Mouse (Mus musculus) hindbrain, embryonic 15.5 days (tissue): ENCODE results near the gene Rictor. TPM values are rescaled to one million over a fixed set of nuclear protein-coding genes. Genes with fewer than 3 reads are reported as not detected.

Source experiments
- ATAC-seq: fragments of 200-750 bp; cut with Nextera tagmentation; 2 replicates; pipeline ENCODE4 v1.8.0; 2017; ENCODE audit warnings: low read depth, moderate number of reproducible peaks, moderate TSS enrichment; ENCODE audit not compliant: low FRiP score
- H3K27ac ChIP-seq: fragments of 300-500 bp; sonication (generic); replicated peaks from 2 replicates; pipeline ENCODE4 v1.5.1; 2015; ENCODE audit warnings: mild to moderate bottlenecking, inconsistent platforms
- H3K27me3 ChIP-seq: fragments of 300-500 bp; sonication (generic); 2 replicates; pipeline ENCODE4 v1.6.1; 2015; ENCODE audit warnings: control low read depth, inconsistent platforms
- H3K36me3 ChIP-seq: fragments of 300-500 bp; sonication (generic); 2 replicates; pipeline ENCODE4 v1.6.1; 2015; ENCODE audit warnings: control low read depth, inconsistent platforms
- H3K4me1 ChIP-seq: fragments of 300-500 bp; sonication (generic); replicated peaks from 2 replicates; pipeline ENCODE4 v1.6.1; 2015; ENCODE audit warnings: control low read depth, inconsistent platforms
- H3K4me2 ChIP-seq: fragments of 300-500 bp; sonication (generic); 2 replicates; pipeline ENCODE4 v1.6.1; 2015; ENCODE audit warnings: moderate library complexity, mild to moderate bottlenecking, inconsistent platforms
- H3K4me3 ChIP-seq: fragments of 300-500 bp; sonication (generic); 2 replicates; pipeline ENCODE4 v1.5.1; 2015; ENCODE audit warnings: mild to moderate bottlenecking, inconsistent platforms
- H3K9ac ChIP-seq: fragments of 300-500 bp; sonication (generic); 2 replicates; pipeline ENCODE4 v1.6.1; 2015; ENCODE audit warnings: inconsistent platforms
- H3K9me3 ChIP-seq: fragments of 300-500 bp; sonication (generic); 2 replicates; pipeline ENCODE4 v1.6.1; 2016; ENCODE audit warnings: control low read depth, inconsistent platforms
- WGBS: fragments of 180-500 bp; shearing (Covaris S2); methylation state at CpG from one replicate; pipeline ENCODE4 v1.1.7; 2015; 5-methylcytosine and 5-hydroxymethylcytosine counted together
- polyA plus RNA-seq: library from polyadenylated mRNA; unstranded; fragments of >200 nt; fragmentation: Nextera tagmentation; extraction: Ambion mirVana; gene quantifications from 2 replicates; pipeline ENCODE4 v1.2.1, GENCODE M21; 2015

Rictor gene
- polyA plus RNA-seq, 1 experiment from 2014 or later = 47.2 TPM

DNA sequence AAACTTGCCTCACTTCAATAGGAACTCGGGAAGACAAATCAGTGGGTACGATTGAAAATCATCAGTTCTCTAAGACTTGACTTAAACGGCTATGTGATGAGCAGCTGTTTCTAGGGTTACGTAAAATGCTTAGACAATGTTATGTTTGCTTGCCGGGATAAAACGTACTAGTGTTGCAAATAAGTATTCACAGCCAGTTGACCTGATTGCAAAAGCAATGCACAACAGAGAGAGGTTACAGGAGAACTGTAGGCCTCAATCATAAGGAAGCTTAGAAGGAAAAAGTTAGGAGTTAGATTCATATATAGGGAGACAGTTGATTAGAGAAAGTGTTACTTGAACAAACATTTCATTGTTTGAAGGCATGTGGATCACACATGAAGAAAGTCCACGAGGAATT, 2.2 kb downstream of the Rictor start:
- H3K27ac ChIP-seq = no peak overlapping the region
- peaks cover 3% of the 10 kb centered on the region; the same call in 1 of the 2 replicates for H3K27me3 ChIP-seq
- ATAC-seq = no peak
- H3K4me2 ChIP-seq = peak overlapping the region; percentile 94
- H3K4me3 ChIP-seq = peak overlapping the region; percentile 90; the same call in 1 of the 2 replicates
- H3K9me3 ChIP-seq = no peaks in the 10 kb centered on the region
- H3K9ac ChIP-seq = 0 out of 2 replicates have a peak overlapping the region, but pooled peaks have one; percentile 10
- WGBS = 71% methylated on average over 7 of the region's 7 CpGs
- peaks cover 29% of the 10 kb centered on the region for H3K4me1 ChIP-seq
- H3K36me3 ChIP-seq = no peaks in the 10 kb centered on the region

DNA sequence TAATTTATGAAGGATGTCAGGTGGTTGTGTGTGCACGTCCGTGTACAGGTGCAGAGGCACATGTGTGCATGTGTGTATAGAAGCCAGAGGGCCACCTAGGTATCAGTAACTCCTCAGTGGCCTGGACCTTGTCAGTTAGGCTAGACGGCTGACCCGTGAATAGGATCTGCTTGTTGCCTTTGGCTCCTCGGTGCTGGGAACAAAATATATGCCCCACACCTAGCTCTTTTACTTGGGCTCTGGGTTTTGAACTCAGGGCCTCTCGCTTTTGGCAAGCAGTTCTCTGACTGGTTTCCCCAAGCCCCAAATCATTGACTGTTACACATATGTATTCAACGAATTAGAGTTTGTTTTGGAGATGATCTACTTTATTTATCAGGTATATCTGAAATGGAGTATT, 3.0 kb downstream of the Rictor start:
- H3K4me3 ChIP-seq = no peak overlapping the region
- ATAC-seq = no peak
- no peak overlapping the region for H3K9ac ChIP-seq
- H3K27ac ChIP-seq = no peak overlapping the region
- no peaks in the 10 kb centered on the region for H3K9me3 ChIP-seq
- WGBS = 87% methylated on average over 7 of the region's 7 CpGs
- 0 out of 2 replicates have a peak overlapping the region, but pooled peaks have one; percentile 6 for H3K4me2 ChIP-seq
- peaks cover 29% of the 10 kb centered on the region for H3K4me1 ChIP-seq
- peaks cover 3% of the 10 kb centered on the region; the same call in 1 of the 2 replicates for H3K27me3 ChIP-seq
- no peaks in the 10 kb centered on the region for H3K36me3 ChIP-seq

DNA sequence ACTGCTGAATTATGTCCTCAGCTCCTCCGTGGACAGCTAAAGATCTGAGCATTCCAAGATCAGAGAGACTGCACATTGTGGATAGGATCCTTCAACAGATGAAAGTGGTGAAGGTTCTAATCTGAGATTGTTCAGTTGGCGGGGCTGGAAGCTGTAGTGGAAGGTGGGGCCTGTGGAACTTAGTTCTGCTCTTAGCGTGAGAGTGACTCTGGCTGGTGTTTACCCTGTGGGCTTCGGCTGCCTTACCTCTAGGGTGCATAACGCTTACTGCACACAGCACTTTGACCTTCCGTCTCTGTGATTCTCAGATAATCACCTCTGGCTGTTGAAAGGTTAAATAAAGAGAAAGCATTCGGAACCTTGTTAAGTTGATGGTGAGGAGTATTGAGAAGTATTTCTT, 6.6 kb downstream of the Rictor start:
- H3K27ac ChIP-seq = no peak overlapping the region
- H3K9me3 ChIP-seq = no peaks in the 10 kb centered on the region
- no peak overlapping the region for H3K4me2 ChIP-seq
- no peak overlapping the region for H3K9ac ChIP-seq
- WGBS = 77% methylated on average over 7 of the region's 7 CpGs
- H3K4me1 ChIP-seq = peaks cover 31% of the 10 kb centered on the region
- no peak for ATAC-seq
- 0 out of 2 replicates have a peak, but pooled peaks cover 4% of the 10 kb centered on the region for H3K36me3 ChIP-seq
- no peaks in the 10 kb centered on the region for H3K27me3 ChIP-seq
- H3K4me3 ChIP-seq = no peak overlapping the region

DNA sequence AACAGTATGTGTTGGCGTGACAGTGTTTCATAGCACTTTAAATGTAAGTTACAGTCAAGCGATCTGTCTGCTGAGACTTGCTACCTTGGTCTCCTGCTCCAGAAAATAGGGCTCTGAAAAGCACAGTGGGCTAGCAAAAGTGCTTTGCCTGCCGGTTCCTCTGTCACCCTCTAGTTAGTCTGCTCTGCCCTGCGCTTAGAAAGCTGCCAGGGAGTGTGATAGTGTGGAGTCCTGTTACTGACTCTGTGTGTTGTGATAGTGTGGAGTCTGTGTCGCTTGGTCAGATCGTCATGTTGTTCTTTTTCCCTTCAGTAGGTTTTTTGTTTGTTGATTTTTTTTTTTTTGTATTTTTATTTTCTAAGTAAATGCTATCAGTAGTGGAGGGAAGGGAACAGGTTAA, 7.1 kb downstream of the Rictor start:
- Histone ChIP-seq H3K27ac (no peak overlapping the region), H3K27me3 (no peaks in the 10 kb centered on the region), H3K36me3 (0 out of 2 replicates have a peak, but pooled peaks cover 5% of the 10 kb centered on the region), H3K9me3 (no peaks in the 10 kb centered on the region), H3K4me2 (no peak overlapping the region), H3K9ac (no peak overlapping the region), H3K4me1 (peaks cover 27% of the 10 kb centered on the region), H3K4me3 (no peak overlapping the region)
- ATAC-seq = no peak
- WGBS = 79% methylated on average over 6 of the region's 6 CpGs

DNA sequence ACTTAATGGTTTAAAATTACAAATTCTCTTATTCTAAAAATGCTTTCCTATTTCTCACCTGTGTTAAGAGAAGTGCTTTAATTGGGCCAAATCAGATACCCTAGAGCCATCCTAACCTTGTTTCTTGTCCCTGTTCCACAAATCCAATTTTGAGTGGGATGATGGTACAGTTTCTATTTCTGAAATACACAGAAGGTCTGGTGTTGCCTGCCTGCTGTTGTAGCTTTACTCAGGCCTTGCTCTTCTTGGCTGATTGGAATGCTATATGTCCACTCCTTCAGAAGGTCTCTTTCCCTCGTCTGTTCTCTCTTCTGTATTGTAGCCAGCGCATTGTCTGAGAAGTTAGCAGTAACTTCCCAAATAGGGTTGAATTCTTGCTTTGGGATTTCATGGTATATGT, 13.2 kb downstream of the Rictor start:
- Histone ChIP-seq H3K27me3 (no peaks in the 10 kb centered on the region), H3K4me2 (no peak overlapping the region), H3K27ac (no peak overlapping the region), H3K9ac (no peak overlapping the region), H3K9me3 (no peaks in the 10 kb centered on the region), H3K4me1 (peaks cover 14% of the 10 kb centered on the region; the same call in 1 of the 2 replicates), H3K36me3 (0 out of 2 replicates have a peak, but pooled peaks cover 5% of the 10 kb centered on the region), H3K4me3 (no peak overlapping the region)
- 92% methylated on average over 2 of the region's 2 CpGs for WGBS
- ATAC-seq = no peak

DNA sequence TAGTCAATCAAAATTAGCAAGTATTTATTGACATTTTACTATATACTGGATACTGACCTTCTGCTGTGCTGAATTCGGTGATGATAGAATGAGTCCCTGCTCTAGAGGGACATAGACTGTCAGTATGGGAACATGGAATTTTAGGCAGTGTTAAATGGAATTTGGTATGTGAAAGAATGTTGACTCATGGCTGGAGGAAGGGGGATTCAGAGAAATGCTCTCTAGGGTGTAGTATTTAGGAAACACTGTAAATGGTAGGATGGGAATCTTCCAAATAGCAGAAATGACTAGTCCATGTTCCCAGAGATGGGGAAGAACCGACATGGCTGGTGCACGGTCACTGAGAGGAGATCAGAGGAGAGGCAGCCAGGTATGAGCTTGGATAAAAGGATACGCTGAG, 13.6 kb downstream of the Rictor start:
- 87% methylated on average over 4 of the region's 4 CpGs for WGBS
- no peak for ATAC-seq
- Histone ChIP-seq H3K27me3 (no peaks in the 10 kb centered on the region), H3K9me3 (no peaks in the 10 kb centered on the region), H3K4me2 (no peak overlapping the region), H3K27ac (no peak overlapping the region), H3K36me3 (0 out of 2 replicates have a peak, but pooled peaks cover 5% of the 10 kb centered on the region), H3K9ac (no peak overlapping the region), H3K4me1 (peaks cover 14% of the 10 kb centered on the region; the same call in 1 of the 2 replicates), H3K4me3 (no peak overlapping the region)

DNA sequence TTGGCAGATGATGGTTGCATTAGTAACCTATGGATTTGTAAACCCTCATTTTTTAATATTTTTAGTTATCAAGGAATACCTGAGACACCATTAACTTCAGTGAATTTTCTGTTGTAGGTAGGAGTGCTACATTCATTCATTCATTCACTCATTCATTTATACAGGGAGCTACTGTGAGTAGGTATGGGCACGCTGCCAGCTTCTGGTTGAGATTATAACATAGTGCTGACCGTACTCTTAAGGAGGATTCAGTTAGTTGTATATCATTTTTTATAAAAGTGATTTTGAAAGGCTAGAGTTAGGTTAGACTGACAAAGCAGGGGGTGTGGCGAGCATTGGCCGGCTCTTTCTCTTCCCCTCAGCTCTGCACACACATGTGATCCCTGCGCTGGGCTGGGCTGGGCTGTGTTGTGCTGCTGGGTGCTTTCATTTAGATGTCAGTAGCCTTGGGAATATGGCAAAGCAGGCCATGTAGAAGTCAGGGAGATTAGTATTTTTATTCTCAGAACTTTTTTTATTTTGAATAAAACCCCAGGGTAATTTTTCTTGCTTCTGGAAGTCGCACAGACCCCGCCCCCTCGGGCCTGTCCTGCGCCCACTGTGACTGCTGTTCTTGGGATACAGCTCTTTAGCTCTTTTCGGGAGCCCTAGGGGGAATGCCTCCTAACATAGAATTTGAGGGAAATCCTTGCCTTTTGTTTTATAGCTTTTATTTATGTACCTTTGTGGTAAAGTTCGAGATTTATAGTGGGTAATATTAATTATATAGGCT, 14.4 kb downstream of the Rictor start:
- peaks cover 9% of the 10 kb centered on the region; the same call in 1 of the 2 replicates for H3K4me1 ChIP-seq
- WGBS = 91% methylated on average over 11 of the region's 11 CpGs
- no peaks in the 10 kb centered on the region for H3K27me3 ChIP-seq
- no peak overlapping the region for H3K4me2 ChIP-seq
- H3K9me3 ChIP-seq = no peaks in the 10 kb centered on the region
- H3K4me3 ChIP-seq = no peak overlapping the region
- H3K27ac ChIP-seq = no peak overlapping the region
- 0 out of 2 replicates have a peak, but pooled peaks cover 5% of the 10 kb centered on the region for H3K36me3 ChIP-seq
- ATAC-seq = no peak
- H3K9ac ChIP-seq = no peak overlapping the region

DNA sequence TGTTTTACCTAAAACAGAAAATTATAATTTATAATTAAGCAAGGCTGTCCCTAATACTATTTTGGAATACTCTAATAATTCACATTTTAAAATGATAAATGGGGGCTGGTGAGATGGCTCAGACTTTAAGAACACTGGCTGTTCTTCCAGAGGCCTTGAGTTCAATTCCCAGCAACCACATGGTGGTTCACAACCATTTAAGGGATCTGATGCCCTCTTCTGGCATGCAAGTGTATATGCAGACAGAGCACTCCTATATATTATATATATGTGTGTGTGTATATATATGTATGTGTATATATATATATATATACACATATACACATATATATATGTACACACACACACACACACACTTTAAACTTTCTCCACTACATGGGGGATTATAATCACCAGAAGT, 15.2 kb downstream of the Rictor start:
- Histone ChIP-seq H3K27ac (no peak overlapping the region), H3K9ac (no peak overlapping the region), H3K4me3 (no peak overlapping the region), H3K4me1 (peaks cover 12% of the 10 kb centered on the region; the same call in 1 of the 2 replicates), H3K36me3 (0 out of 2 replicates have a peak, but pooled peaks cover 5% of the 10 kb centered on the region), H3K27me3 (no peaks in the 10 kb centered on the region), H3K9me3 (no peaks in the 10 kb centered on the region), H3K4me2 (no peak overlapping the region)
- ATAC-seq = no peak

DNA sequence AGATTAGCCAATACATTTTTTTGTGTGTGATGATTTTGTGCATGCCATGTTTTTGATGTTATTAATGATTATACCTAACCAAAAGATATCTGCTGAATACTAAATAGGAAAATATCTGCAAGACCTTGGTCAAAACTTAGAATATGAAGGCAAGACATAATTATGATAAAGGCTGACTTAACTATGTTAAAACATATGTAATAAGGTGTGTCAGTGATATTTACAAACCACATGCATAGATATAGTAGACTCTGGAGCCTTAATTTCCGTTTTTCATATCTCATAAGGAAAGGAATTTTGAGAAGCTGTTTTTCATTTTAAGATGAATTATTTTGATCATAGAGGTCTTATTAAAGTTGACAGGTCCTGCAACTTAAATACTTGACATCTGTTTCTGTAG, 16.3 kb downstream of the Rictor start:
- Histone ChIP-seq H3K4me3 (no peak overlapping the region), H3K27ac (no peak overlapping the region), H3K9me3 (no peaks in the 10 kb centered on the region), H3K27me3 (no peaks in the 10 kb centered on the region), H3K9ac (no peak overlapping the region), H3K4me2 (no peak overlapping the region), H3K4me1 (peaks cover 12% of the 10 kb centered on the region; the same call in 1 of the 2 replicates), H3K36me3 (0 out of 2 replicates have a peak, but pooled peaks cover 5% of the 10 kb centered on the region)
- no peak for ATAC-seq
- WGBS = 93% methylated on average over 1 of the region's 1 CpGs

DNA sequence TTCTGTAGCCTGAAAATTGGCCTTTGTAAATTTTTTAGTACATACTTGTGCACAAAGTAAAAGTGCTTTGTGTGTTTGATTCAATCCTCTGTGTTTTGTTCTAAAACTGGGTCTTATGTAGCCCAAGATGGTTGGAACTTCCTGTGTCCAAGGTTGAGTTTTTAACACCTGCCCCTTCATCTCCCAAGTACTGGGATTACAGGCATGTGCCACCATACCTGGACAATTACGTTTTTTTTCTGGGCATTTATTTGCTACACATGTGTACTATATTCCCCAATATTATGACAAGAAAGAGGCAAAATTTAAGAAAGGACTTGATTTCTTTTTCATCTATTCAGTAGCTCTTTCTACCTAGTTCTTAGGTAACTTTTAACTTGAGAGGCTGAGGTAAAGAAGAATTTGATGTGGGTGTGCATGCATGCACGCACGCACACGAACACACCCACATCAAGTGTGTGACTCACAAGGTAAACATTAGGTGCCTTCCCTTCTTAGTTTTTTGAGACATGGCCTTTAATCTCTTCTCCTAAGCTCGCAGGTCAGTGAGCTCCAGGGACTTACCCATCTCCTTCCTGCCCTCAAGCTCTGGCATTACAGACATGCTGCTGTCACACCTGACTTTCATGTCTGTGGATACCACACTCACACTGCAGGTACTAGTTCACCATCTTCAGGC, 18.1 kb downstream of the Rictor start:
- H3K27me3 ChIP-seq = no peaks in the 10 kb centered on the region
- no peaks in the 10 kb centered on the region for H3K36me3 ChIP-seq
- H3K4me1 ChIP-seq = peaks cover 14% of the 10 kb centered on the region; the same call in 1 of the 2 replicates
- no peak overlapping the region for H3K9ac ChIP-seq
- H3K9me3 ChIP-seq = no peaks in the 10 kb centered on the region
- WGBS = 90% methylated on average over 5 of the region's 5 CpGs
- ATAC-seq = no peak
- H3K4me2 ChIP-seq = no peak overlapping the region
- H3K27ac ChIP-seq = no peak overlapping the region
- no peak overlapping the region for H3K4me3 ChIP-seq

DNA sequence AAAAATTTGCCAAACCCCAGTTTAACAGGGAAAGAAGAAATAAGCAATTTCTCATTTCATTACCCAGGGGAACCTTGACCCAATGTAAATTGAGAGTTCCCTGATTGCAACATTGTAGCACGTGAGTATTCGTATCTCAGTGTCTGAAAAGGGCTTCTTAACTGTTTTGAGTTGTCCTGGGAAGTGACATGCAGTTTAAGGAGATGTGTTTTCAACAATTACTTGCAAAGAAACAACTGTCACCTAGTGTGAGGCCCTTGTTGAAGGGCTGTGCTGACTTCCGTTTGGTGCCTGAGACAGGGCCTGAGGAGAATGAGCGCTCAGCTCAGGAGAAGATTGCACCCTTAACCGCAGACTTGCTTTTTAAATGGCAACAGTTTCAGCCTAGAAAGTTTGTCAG, 24.9 kb downstream of the Rictor start:
- no peaks in the 10 kb centered on the region for H3K27me3 ChIP-seq
- H3K4me2 ChIP-seq = no peak overlapping the region
- H3K4me3 ChIP-seq = no peak overlapping the region
- ATAC-seq = no peak
- H3K9me3 ChIP-seq = no peaks in the 10 kb centered on the region
- no peak overlapping the region for H3K27ac ChIP-seq
- no peak overlapping the region for H3K9ac ChIP-seq
- 0 out of 2 replicates have a peak, but pooled peaks cover 2% of the 10 kb centered on the region for H3K4me1 ChIP-seq
- WGBS = 73% methylated on average over 5 of the region's 5 CpGs
- H3K36me3 ChIP-seq = no peaks in the 10 kb centered on the region

DNA sequence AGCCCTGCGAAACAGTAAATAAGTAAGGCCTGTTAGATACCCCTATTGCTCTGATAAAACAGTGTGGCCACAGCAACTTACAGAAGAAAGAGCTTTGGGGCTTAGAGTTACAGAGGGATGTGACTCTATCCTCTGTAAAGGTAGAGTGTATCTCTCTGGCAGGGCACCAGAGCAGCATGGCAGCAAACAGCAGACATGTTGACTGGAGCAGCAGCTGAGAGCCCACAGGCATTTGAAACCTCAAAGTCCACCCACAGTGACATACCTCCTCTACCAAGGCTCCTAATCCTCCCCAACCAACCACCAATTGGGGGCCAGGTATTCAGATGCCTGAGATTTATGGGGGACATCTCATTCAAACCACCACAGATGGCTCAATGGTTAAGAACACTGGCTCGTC, 31.0 kb downstream of the Rictor start:
- no peak overlapping the region for H3K9ac ChIP-seq
- H3K27ac ChIP-seq = no peak overlapping the region
- H3K27me3 ChIP-seq = no peaks in the 10 kb centered on the region
- no peak overlapping the region for H3K4me2 ChIP-seq
- no peaks in the 10 kb centered on the region for H3K9me3 ChIP-seq
- no peaks in the 10 kb centered on the region for H3K4me1 ChIP-seq
- H3K4me3 ChIP-seq = no peak overlapping the region
- peaks cover 4% of the 10 kb centered on the region; the same call in 1 of the 2 replicates for H3K36me3 ChIP-seq
- WGBS = 91% methylated on average over 2 of the region's 2 CpGs
- ATAC-seq = no peak
